Mouse (Mus musculus): Measurements from ENCODE around the gene Ak8. TPM values are rescaled to one million over a fixed set of nuclear protein-coding genes. Genes with fewer than 3 reads are reported as not detected.

Ak8 gene
- polyA plus RNA-seq, 1 experiment from 2014 or later, result 2.0 TPM

DNA sequence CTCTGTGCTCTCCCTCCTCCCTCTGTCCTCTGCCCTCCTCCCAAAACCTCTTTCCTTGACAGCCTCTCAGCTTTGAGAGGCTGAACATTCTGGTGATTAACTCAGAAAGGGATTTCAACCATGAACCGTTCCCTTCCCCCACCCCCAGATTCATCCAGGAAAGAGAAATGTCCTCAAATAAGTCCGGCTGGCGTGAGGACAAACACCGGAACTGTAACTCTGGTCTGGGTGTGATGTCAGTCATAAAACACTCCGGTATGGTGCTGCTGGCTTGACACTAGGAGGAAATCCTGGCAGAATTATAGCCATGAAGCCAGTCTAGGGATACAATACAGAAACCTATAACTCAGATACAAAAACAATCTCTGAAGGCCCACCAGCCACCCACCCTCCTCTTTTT is 70.7 kb downstream of the Ak8 start:
- no peak for DNase-seq (ENCODE audit: low spot score)

DNA sequence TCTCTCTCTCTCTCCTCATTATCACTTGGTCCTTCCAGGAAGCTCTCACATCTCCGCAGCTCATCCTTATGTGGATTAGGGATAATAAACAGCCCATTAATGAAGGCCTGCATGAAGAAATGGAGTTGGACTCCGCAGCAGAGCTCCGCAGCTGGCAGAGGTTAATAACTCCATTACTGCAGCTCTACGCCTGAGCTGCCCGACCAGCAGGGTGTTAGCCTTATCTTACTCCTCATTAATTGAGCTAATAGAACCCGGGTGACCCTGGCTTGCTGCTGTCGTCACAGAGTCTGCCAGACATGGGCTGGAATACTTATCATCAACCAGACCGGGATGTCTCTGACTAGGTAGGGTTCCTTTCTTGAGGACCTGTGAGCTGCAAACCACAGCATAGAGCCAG is 74.1 kb downstream of the Ak8 start:
- no peak overlapping the region for H3K27ac ChIP-seq (replicated peaks; ENCODE audit: low read depth, low read length)

More for the DNA sequence above, 70.7 kb downstream of the Ak8 start:
- no peak overlapping the region; the same call in 1 of the 2 replicates for H3K9ac ChIP-seq (ENCODE audit: low read depth, low read length)
- H3K27me3 ChIP-seq (replicated peaks; ENCODE audit: control insufficient read depth, insufficient read depth, low read length), result no peaks in the 10 kb centered on the region
- no peak overlapping the region for H3K4me3 ChIP-seq (ENCODE audit: low read depth, low read length)
- H3K4me2 ChIP-seq (ENCODE audit: low read depth, low read length), result no peak overlapping the region
- no peaks in the 10 kb centered on the region for H3K4me1 ChIP-seq (ENCODE audit: control insufficient read depth, insufficient read depth, low read length)
- no peak overlapping the region for H3K27ac ChIP-seq (replicated peaks; ENCODE audit: low read depth, low read length)
- no peak for ATAC-seq (ENCODE audit: low read depth)
- 59% methylated on average over 5 of the region's 5 CpGs for WGBS
- no peaks in the 10 kb centered on the region for H3K36me3 ChIP-seq (ENCODE audit: control insufficient read depth, insufficient read depth, low read length)
- H3K9me3 ChIP-seq (ENCODE audit: control insufficient read depth, low read length), result no peaks in the 10 kb centered on the region

GRCm38 (mm10) chr2:28776728-28777127 is 76.8 kb downstream of the Ak8 start:
- no peaks in the 10 kb centered on the region for H3K27me3 ChIP-seq (replicated peaks; ENCODE audit: control insufficient read depth, insufficient read depth, low read length)
- H3K9ac ChIP-seq (ENCODE audit: low read depth, low read length), result no peak overlapping the region
- H3K9me3 ChIP-seq (ENCODE audit: control insufficient read depth, low read length), result no peaks in the 10 kb centered on the region
- no peak overlapping the region for H3K27ac ChIP-seq (replicated peaks; ENCODE audit: low read depth, low read length)
- no peaks in the 10 kb centered on the region for H3K4me1 ChIP-seq (ENCODE audit: control insufficient read depth, insufficient read depth, low read length)
- no peak overlapping the region for H3K4me2 ChIP-seq (ENCODE audit: low read depth, low read length)
- no peak overlapping the region for H3K4me3 ChIP-seq (ENCODE audit: low read depth, low read length)
- no peaks in the 10 kb centered on the region for H3K36me3 ChIP-seq (ENCODE audit: control insufficient read depth, insufficient read depth, low read length)
- WGBS, result 55% methylated on average over 2 of the region's 2 CpGs
- no peak for DNase-seq (ENCODE audit: low spot score)
- no peak for ATAC-seq (ENCODE audit: low read depth)

More for the DNA sequence above, 74.1 kb downstream of the Ak8 start:
- Histone ChIP-seq H3K27me3 (replicated peaks; ENCODE audit: control insufficient read depth, insufficient read depth, low read length) (no peaks in the 10 kb centered on the region), H3K4me1 (ENCODE audit: control insufficient read depth, insufficient read depth, low read length) (no peaks in the 10 kb centered on the region), H3K9me3 (ENCODE audit: control insufficient read depth, low read length) (no peaks in the 10 kb centered on the region), H3K4me2 (ENCODE audit: low read depth, low read length) (no peak overlapping the region), H3K36me3 (ENCODE audit: control insufficient read depth, insufficient read depth, low read length) (no peaks in the 10 kb centered on the region), H3K4me3 (ENCODE audit: low read depth, low read length) (no peak overlapping the region), H3K9ac (ENCODE audit: low read depth, low read length) (no peak overlapping the region)
- WGBS, result 59% methylated on average over 8 of the region's 8 CpGs
- no peak for ATAC-seq (ENCODE audit: low read depth)
- DNase-seq (ENCODE audit: low spot score), result no peak

DNA sequence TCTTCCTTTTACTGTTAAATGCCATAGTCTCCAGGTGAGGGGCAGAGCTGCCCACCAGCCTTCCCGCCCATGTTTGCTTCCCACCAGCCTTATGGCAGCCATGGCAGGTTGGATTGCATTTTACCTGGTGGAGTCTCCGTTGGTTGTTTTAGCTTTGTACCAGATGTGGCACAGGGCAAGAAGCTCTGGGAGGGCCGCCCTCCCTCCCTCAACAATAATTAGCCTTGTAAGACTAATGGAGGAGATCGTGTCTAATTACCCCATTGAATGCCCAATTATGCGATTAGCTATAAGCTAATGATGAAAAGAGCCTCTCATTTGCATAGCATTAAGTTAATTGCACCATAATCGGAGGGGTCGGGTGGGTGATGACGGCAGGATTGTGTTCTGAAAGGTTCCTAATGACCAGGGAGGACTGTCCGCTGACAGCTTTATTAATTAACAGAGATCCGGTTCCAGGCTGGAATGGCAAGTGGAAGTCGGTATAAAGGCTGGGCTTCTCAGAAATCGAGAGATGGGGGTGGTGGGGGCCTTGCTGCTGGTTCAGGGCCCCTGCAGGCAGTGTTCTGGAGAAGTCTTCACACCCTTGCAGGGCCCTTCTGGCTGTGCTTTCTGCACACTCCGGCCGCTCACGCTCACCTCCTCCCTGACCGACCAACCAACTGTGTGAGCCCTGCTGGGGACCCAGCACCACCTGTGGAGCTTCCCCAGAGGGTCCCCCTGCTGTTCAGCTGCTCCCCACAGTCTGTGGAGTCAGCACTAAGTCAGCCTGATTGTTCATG is 80.2 kb downstream of the Ak8 start:
- Histone ChIP-seq H3K4me3 (ENCODE audit: low read depth, low read length) (no peak overlapping the region), H3K9me3 (ENCODE audit: control insufficient read depth, low read length) (no peaks in the 10 kb centered on the region), H3K36me3 (ENCODE audit: control insufficient read depth, insufficient read depth, low read length) (no peaks in the 10 kb centered on the region), H3K4me2 (ENCODE audit: low read depth, low read length) (no peak overlapping the region), H3K27ac (replicated peaks; ENCODE audit: low read depth, low read length) (no peak overlapping the region), H3K4me1 (ENCODE audit: control insufficient read depth, insufficient read depth, low read length) (no peaks in the 10 kb centered on the region), H3K27me3 (replicated peaks; ENCODE audit: control insufficient read depth, insufficient read depth, low read length) (no peaks in the 10 kb centered on the region), H3K9ac (ENCODE audit: low read depth, low read length) (no peak overlapping the region)
- ATAC-seq (ENCODE audit: low read depth) (no peak), DNase-seq (ENCODE audit: low spot score) (no peak)
- WGBS, result 48% methylated on average over 16 of the region's 16 CpGs

DNA sequence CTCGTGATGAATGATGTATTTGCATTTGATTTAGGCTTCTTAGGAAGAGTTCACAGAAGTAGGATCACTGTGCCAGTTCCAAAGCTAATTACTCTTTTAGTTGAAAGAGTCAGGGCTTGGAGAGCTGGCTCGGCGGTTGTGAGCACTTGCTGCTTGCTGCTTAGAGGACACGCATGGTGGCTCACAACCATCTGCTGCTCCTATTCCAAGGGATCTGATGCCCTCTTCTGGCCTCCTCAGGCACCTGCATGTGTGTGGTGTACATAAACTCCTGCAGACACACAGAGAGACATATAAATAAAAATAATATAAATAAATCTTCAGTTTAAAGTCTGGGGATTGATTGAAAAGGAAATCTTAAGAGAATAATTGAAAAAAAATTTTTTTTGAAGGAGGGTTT is 81.3 kb downstream of the Ak8 start:
- Histone ChIP-seq H3K4me3 (ENCODE audit: low read depth, low read length) (no peak overlapping the region), H3K9ac (ENCODE audit: low read depth, low read length) (no peak overlapping the region), H3K36me3 (ENCODE audit: control insufficient read depth, insufficient read depth, low read length) (no peaks in the 10 kb centered on the region), H3K27ac (replicated peaks; ENCODE audit: low read depth, low read length) (no peak overlapping the region), H3K9me3 (ENCODE audit: control insufficient read depth, low read length) (no peaks in the 10 kb centered on the region), H3K4me2 (ENCODE audit: low read depth, low read length) (no peak overlapping the region), H3K27me3 (replicated peaks; ENCODE audit: control insufficient read depth, insufficient read depth, low read length) (no peaks in the 10 kb centered on the region), H3K4me1 (ENCODE audit: control insufficient read depth, insufficient read depth, low read length) (no peaks in the 10 kb centered on the region)
- no peak for DNase-seq (ENCODE audit: low spot score)
- WGBS, result 89% methylated on average over 4 of the region's 4 CpGs
- no peak for ATAC-seq (ENCODE audit: low read depth)

- Histone ChIP-seq H3K27me3 (replicated peaks; ENCODE audit: control insufficient read depth, insufficient read depth, low read length) (no peaks in the 10 kb centered on the region), H3K4me3 (ENCODE audit: low read depth, low read length) (no peak overlapping the region), H3K9me3 (ENCODE audit: control insufficient read depth, low read length) (no peaks in the 10 kb centered on the region), H3K4me2 (ENCODE audit: low read depth, low read length) (no peak overlapping the region), H3K36me3 (ENCODE audit: control insufficient read depth, insufficient read depth, low read length) (no peaks in the 10 kb centered on the region), H3K9ac (ENCODE audit: low read depth, low read length) (no peak overlapping the region), H3K27ac (replicated peaks; ENCODE audit: low read depth, low read length) (no peak overlapping the region), H3K4me1 (ENCODE audit: control insufficient read depth, insufficient read depth, low read length) (no peaks in the 10 kb centered on the region)
- ATAC-seq (ENCODE audit: low read depth) (no peak), DNase-seq (ENCODE audit: low spot score) (no peak)
- WGBS, result 76% methylated on average over 16 of the region's 16 CpGs
These were observed 86.5 kb downstream of the Ak8 start for GRCm38 (mm10) chr2:28786355-28787066.

- 78% methylated on average over 5 of the region's 6 CpGs for WGBS
These were observed 87.2 kb downstream of the Ak8 start for GRCm38 (mm10) chr2:28787067-28787619.

DNA sequence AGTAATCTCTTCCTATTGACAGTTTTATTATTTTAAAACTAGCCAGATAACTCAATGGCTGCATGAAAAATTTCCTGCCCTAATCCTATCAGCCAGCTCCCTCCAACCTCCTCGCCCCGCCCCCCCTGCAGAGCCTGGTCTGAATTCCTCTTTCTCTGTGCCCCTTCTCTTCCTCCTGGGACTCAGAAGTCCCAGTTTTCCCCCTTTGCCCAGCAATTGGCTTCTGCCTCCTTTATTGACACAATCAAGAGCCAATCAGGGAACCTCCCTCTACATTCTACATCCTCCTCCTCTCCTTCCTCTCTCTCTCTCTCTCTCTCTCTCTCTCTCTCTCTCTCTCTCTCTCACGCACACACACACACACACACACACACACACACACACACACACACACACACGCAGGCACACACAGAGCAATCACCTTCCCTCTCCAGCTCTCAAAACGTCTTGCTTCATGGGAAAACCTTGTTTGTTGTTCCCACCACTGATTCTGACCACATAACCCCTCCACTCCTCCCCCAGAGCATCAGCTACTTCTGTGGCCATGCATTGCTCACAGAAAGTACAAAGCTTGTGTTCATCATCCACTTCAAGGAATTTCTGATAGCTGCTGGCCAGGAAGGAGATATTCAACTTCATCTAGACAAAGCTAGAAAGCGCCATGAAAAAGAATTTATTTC is 93.1 kb downstream of the Ak8 start:
- Histone ChIP-seq H3K27me3 (replicated peaks; ENCODE audit: control insufficient read depth, insufficient read depth, low read length) (no peaks in the 10 kb centered on the region), H3K9ac (ENCODE audit: low read depth, low read length) (peak overlapping the region; percentile 42; the same call in 1 of the 2 replicates), H3K4me2 (ENCODE audit: low read depth, low read length) (peak overlapping the region; percentile 47), H3K4me1 (ENCODE audit: control insufficient read depth, insufficient read depth, low read length) (peaks cover 4% of the 10 kb centered on the region; the same call in 1 of the 2 replicates), H3K4me3 (ENCODE audit: low read depth, low read length) (peak overlapping the region; percentile 12), H3K36me3 (ENCODE audit: control insufficient read depth, insufficient read depth, low read length) (no peaks in the 10 kb centered on the region), H3K27ac (replicated peaks; ENCODE audit: low read depth, low read length) (no peak overlapping the region), H3K9me3 (ENCODE audit: control insufficient read depth, low read length) (no peaks in the 10 kb centered on the region)
- WGBS, result 25% methylated on average over 5 of the region's 6 CpGs
- DNase-seq (ENCODE audit: low spot score), result peak; percentile 96
- ATAC-seq (ENCODE audit: low read depth), result peak; percentile 88

More at GRCm38 (mm10) chr2:28787067-28787619, 87.2 kb downstream of the Ak8 start:
- Histone ChIP-seq H3K36me3 (ENCODE audit: control insufficient read depth, insufficient read depth, low read length) (no peaks in the 10 kb centered on the region), H3K9me3 (ENCODE audit: control insufficient read depth, low read length) (no peaks in the 10 kb centered on the region), H3K27ac (replicated peaks; ENCODE audit: low read depth, low read length) (no peak overlapping the region), H3K4me1 (ENCODE audit: control insufficient read depth, insufficient read depth, low read length) (no peaks in the 10 kb centered on the region), H3K4me2 (ENCODE audit: low read depth, low read length) (no peak overlapping the region), H3K9ac (ENCODE audit: low read depth, low read length) (no peak overlapping the region), H3K4me3 (ENCODE audit: low read depth, low read length) (no peak overlapping the region), H3K27me3 (replicated peaks; ENCODE audit: control insufficient read depth, insufficient read depth, low read length) (no peaks in the 10 kb centered on the region)
- no peak for ATAC-seq (ENCODE audit: low read depth)
- no peak for DNase-seq (ENCODE audit: low spot score)

Measured in embryonic facial prominence, embryonic 14.5 days (tissue).